Mouse (Mus musculus) G1E-ER4 (cell line): ENCODE data around the gene Parp4. TPM values are rescaled to one million over a fixed set of nuclear protein-coding genes. Genes with fewer than 3 reads are reported as not detected.

Experiments
- GATA1 ChIP-seq: IDR thresholded peaks from one replicate; pipeline ENCODE4 v1.8.0; 2012; ENCODE audit warnings: low read length, inconsistent platforms
- polyA plus RNA-seq: library from polyadenylated mRNA; stranded (reverse); fragments of >175 nt; gene quantifications from 2 replicates; pipeline ENCODE4 v1.2.3, GENCODE M21; 2012

The Parp4 gene
- polyA plus RNA-seq: 0.36 and 0.43 TPM in 2 replicates

- no peak for TF ChIP-seq GATA1
Measured at GRCm38 (mm10) chr14:56575416-56575815, at the start of gene Parp4, which contains the start of gene Cenpj. Gene Parp4 (plus strand): TSS chr14:56575619. Gene Cenpj (minus strand): TSS chr14:56575425.

- no peak for TF ChIP-seq GATA1
Measured at GRCm38 (mm10) chr14:56530788-56531187, 44.6 kb upstream of the Parp4 start.

- no peak for TF ChIP-seq GATA1
Measured at GRCm38 (mm10) chr14:56544946-56545345, 30.5 kb upstream of the Parp4 start.

GRCm38 (mm10) chr14:56545491-56545890 lies 29.9 kb upstream of the Parp4 start:
- TF ChIP-seq GATA1: no peak

- TF ChIP-seq GATA1: no peak
Measured at GRCm38 (mm10) chr14:56550960-56551359, 24.5 kb upstream of the Parp4 start.

GRCm38 (mm10) chr14:56552924-56553323 lies 22.5 kb upstream of the Parp4 start:
- no peak for TF ChIP-seq GATA1

- no peak for TF ChIP-seq GATA1
Measured at GRCm38 (mm10) chr14:56553331-56553730, 22.1 kb upstream of the Parp4 start.

GRCm38 (mm10) chr14:56554716-56555115 lies 20.7 kb upstream of the Parp4 start:
- TF ChIP-seq GATA1: no peak

GRCm38 (mm10) chr14:56559134-56559533 lies 16.3 kb upstream of the Parp4 start:
- TF ChIP-seq GATA1: no peak

GRCm38 (mm10) chr14:56567476-56567875 lies 7.9 kb upstream of the Parp4 start:
- no peak for TF ChIP-seq GATA1

GRCm38 (mm10) chr14:56569041-56569440 lies 6.4 kb upstream of the Parp4 start:
- TF ChIP-seq GATA1: no peak

- no peak for TF ChIP-seq GATA1
Measured at GRCm38 (mm10) chr14:56571310-56572093, 3.9 kb upstream of the Parp4 start.

- no peak for TF ChIP-seq GATA1
Measured at GRCm38 (mm10) chr14:56572546-56572945, 2.9 kb upstream of the Parp4 start.

GRCm38 (mm10) chr14:56575969-56576901 lies 816 bp downstream of the Parp4 start:
- TF ChIP-seq GATA1: no peak

- no peak for TF ChIP-seq GATA1
Measured at GRCm38 (mm10) chr14:56579011-56579410, 3.6 kb downstream of the Parp4 start.

- TF ChIP-seq GATA1: no peak
Measured at GRCm38 (mm10) chr14:56581117-56581516, 5.7 kb downstream of the Parp4 start.
